Mouse (Mus musculus) CH12.LX (cell line): Measurements from ENCODE around the gene Taf5l. TPM values are rescaled to one million over a fixed set of nuclear protein-coding genes. Genes with fewer than 3 reads are reported as not detected.
"Not testable (repeated sequence)": the region's sequence is repeated elsewhere in the genome, so short reads cannot be mapped to it uniquely, and the experiment has no call there.

Experiments
- DNase-seq: peaks from one replicate; pipeline ENCODE4 v3.0.0-alpha.2; 2013; ENCODE audit errors: extremely low read depth
- H3K27ac ChIP-seq: 2 replicates; pipeline ENCODE4 v1.5.1; 2012; ENCODE audit warnings: low read depth, mild to moderate bottlenecking, control low read depth, moderate library complexity; ENCODE audit not compliant: insufficient read depth
- H3K27me3 ChIP-seq: replicated peaks from 2 replicates; pipeline ENCODE3; 2012; ENCODE audit warnings: inconsistent platforms
- H3K36me3 ChIP-seq, 2 experiments: replicated peaks in 1 of 2; 2 replicates each; pipeline versions ENCODE3 to v1.6.1; 2012; ENCODE audit warnings: inconsistent platforms in 1 of 2, low read length in 1 of 2, mild to moderate bottlenecking in 1 of 2, mixed read lengths in 1 of 2, moderate library complexity in 1 of 2; ENCODE audit not compliant: control insufficient read depth in 1 of 2, insufficient read depth in 1 of 2
- H3K4me1 ChIP-seq, 2 experiments: 2 replicates each; pipeline ENCODE4 v1.6.1; 2012; ENCODE audit warnings: inconsistent platforms in 1 of 2, moderate library complexity in 1 of 2; ENCODE audit not compliant: insufficient read depth in 2 of 2, control insufficient read depth in 1 of 2
- H3K4me2 ChIP-seq: 2 replicates; pipeline ENCODE4 v1.6.1; 2012; ENCODE audit warnings: low read depth, mild to moderate bottlenecking, control low read depth; ENCODE audit not compliant: poor library complexity, insufficient read depth, severe bottlenecking
- H3K4me3 ChIP-seq, 3 experiments: fragments of 150-350 bp in 1 of 3; sonication (generic) in 1 of 3; replicated peaks in 1 of 3; 2 replicates each; pipeline versions ENCODE3 to v1.5.1; 2011 to 2012; ENCODE audit warnings: low read depth in 2 of 3, low read length in 2 of 3, mild to moderate bottlenecking in 2 of 3, moderate library complexity in 2 of 3, control low read depth in 1 of 3, improper control_type of control experiment in 1 of 3, inconsistent platforms in 1 of 3, mixed read lengths in 1 of 3; ENCODE audit not compliant: poor library complexity in 1 of 3
- H3K79me2 ChIP-seq: replicated peaks from 2 replicates; pipeline ENCODE4 v1.6.1; 2012; ENCODE audit warnings: mild to moderate bottlenecking, moderate library complexity; ENCODE audit not compliant: control insufficient read depth, poor library complexity, insufficient read depth, severe bottlenecking; ENCODE audit errors: extremely low read depth
- H3K9ac ChIP-seq: 2 replicates; pipeline ENCODE4 v1.6.1; 2012; ENCODE audit warnings: low read depth, mild to moderate bottlenecking, control low read depth, moderate library complexity; ENCODE audit not compliant: insufficient read depth
- H3K9me3 ChIP-seq: replicated peaks from 2 replicates; pipeline ENCODE3; 2012; ENCODE audit warnings: low read length, inconsistent platforms, mixed read lengths
- BHLHE40 ChIP-seq: IDR thresholded peaks from 2 replicates; pipeline ENCODE4 v1.6.1; 2011; ENCODE audit warnings: mild to moderate bottlenecking, low read depth, low read length, improper control_type of control experiment
- E2F4 ChIP-seq: IDR thresholded peaks from 2 replicates; pipeline ENCODE4 v1.6.1; 2011; ENCODE audit warnings: low read depth, low read length, improper control_type of control experiment; ENCODE audit not compliant: insufficient replicate concordance
- ELF1 ChIP-seq: IDR thresholded peaks from 2 replicates; pipeline ENCODE4 v1.6.1; 2014; ENCODE audit warnings: low read depth, mild to moderate bottlenecking, inconsistent platforms, low read length, improper control_type of control experiment
- HCFC1 ChIP-seq: IDR thresholded peaks from 2 replicates; pipeline ENCODE4 v1.6.1; 2012; ENCODE audit warnings: low read depth, mild to moderate bottlenecking, inconsistent platforms, low read length, improper control_type of control experiment
- IRF4 ChIP-seq: IDR thresholded peaks from 2 replicates; pipeline ENCODE4 v1.6.1; 2014; ENCODE audit warnings: low read depth, mild to moderate bottlenecking, inconsistent platforms, low read length, improper control_type of control experiment
- KAT2A ChIP-seq: IDR thresholded peaks from 2 replicates; pipeline ENCODE4 v1.6.1; 2012; ENCODE audit warnings: low read length, improper control_type of control experiment, inconsistent platforms; ENCODE audit not compliant: insufficient replicate concordance
- MAX ChIP-seq: IDR thresholded peaks from 2 replicates; pipeline ENCODE4 v1.6.1; 2011; ENCODE audit warnings: low read length, improper control_type of control experiment
- MEF2A ChIP-seq: IDR thresholded peaks from 2 replicates; pipeline ENCODE4 v1.6.1; 2014; ENCODE audit warnings: low read depth, mild to moderate bottlenecking, inconsistent platforms, low read length, improper control_type of control experiment, borderline replicate concordance
- MXI1 ChIP-seq: IDR thresholded peaks from 2 replicates; pipeline ENCODE4 v1.6.1; 2011; ENCODE audit warnings: mild to moderate bottlenecking, low read depth, low read length, improper control_type of control experiment
- MYC ChIP-seq: IDR thresholded peaks from 2 replicates; pipeline ENCODE4 v1.6.1; 2011; ENCODE audit warnings: low read depth, mild to moderate bottlenecking, improper control_type of control experiment, low read length
- NRF1 ChIP-seq: IDR thresholded peaks from 2 replicates; pipeline ENCODE4 v1.6.1; 2014; ENCODE audit warnings: low read depth, mild to moderate bottlenecking, inconsistent platforms, low read length, improper control_type of control experiment, moderate library complexity
- POLR2AphosphoS2 ChIP-seq: IDR thresholded peaks from 2 replicates; pipeline ENCODE4 v1.6.1; 2011; ENCODE audit warnings: low read depth, low read length, improper control_type of control experiment
- SMC3 ChIP-seq: IDR thresholded peaks from 2 replicates; pipeline ENCODE4 v1.6.1; 2011; ENCODE audit warnings: low read depth, low read length, improper control_type of control experiment
- TBP ChIP-seq: conservative IDR thresholded peaks from 2 replicates; pipeline ENCODE4 v1.6.1; 2011; ENCODE audit warnings: low read depth, low read length, improper control_type of control experiment
- UBTF ChIP-seq: IDR thresholded peaks from 2 replicates; pipeline ENCODE4 v1.6.1; 2012; ENCODE audit warnings: low read depth, mild to moderate bottlenecking, inconsistent platforms, low read length, improper control_type of control experiment, moderate library complexity
- USF2 ChIP-seq: conservative IDR thresholded peaks from 2 replicates; pipeline ENCODE4 v1.6.1; 2011; ENCODE audit warnings: low read depth, low read length, improper control_type of control experiment
- dilution Hi-C: fragments of 300-500 bp; cut with MboI; formaldehyde crosslinking; loops from 2 replicates; pipeline ENCODE4 v1.14.3; 2020; ENCODE audit warnings: low sequenced_read_pairs; ENCODE audit not compliant: extremely low pct_unique_long_range_greater_than_20kb, extremely low pct_ligation_motif_present
- in situ Hi-C: fragments of 300-500 bp; cut with MboI; formaldehyde crosslinking; loops from 3 replicates; pipeline ENCODE4 v1.14.3; 2019; ENCODE audit warnings: low sequenced_read_pairs, low pct_ligation_motif_present, low pct_unique_long_range_greater_than_20kb, mixed read lengths
- polyA plus RNA-seq: library from polyadenylated mRNA; unstranded; fragments of >175 nt; gene quantifications from 2 replicates; pipeline ENCODE4 v1.2.1, GENCODE M21; 2012; ENCODE audit warnings: low read depth; ENCODE audit not compliant: insufficient read length
- total RNA-seq, 2 experiments: library from RNA; depleted of rRNA; stranded (reverse); fragments of 300-350 nt in 1 of 2; fragments of >200 nt in 1 of 2; gene quantifications; 2 replicates each; pipeline ENCODE4 v1.2.3; 2012 to 2014

Taf5l gene
- total and polyA plus RNA-seq, 3 experiments: 54.2 to 75.8 (median 63.0) TPM

GRCm38 (mm10) chr8:124027831-124028230, 6.6 kb upstream of the Taf5l start:
- Histone ChIP-seq H3K79me2 (peaks cover 21% of the 10 kb centered on the region), H3K36me3 (peaks cover 55 to 87% of the 10 kb centered on the region in 2 experiments), H3K4me3 (no peak overlapping the region), H3K4me1 (peaks cover 3 to 36% of the 10 kb centered on the region in 2 experiments; a peak in 3 of 4 replicates), H3K27me3 (no peaks in the 10 kb centered on the region), H3K9me3 (no peaks in the 10 kb centered on the region), H3K4me2 (no peak overlapping the region), H3K9ac (no peak overlapping the region), H3K27ac (no peak overlapping the region)
- in situ Hi-C loops: no loop called here
- DNase-seq: no peak
- dilution Hi-C loops: no loop called here
- TF ChIP-seq IRF4 (no peak), MYC (no peak), BHLHE40 (no peak), KAT2A (no peak), POLR2AphosphoS2 (no peak), HCFC1 (no peak), SMC3 (no peak), ELF1 (no peak), USF2 (no peak)

- DNase-seq, H3K4me2 ChIP-seq, dilution Hi-C loops, H3K27me3 ChIP-seq, H3K9me3 ChIP-seq, H3K9ac ChIP-seq, H3K27ac ChIP-seq, in situ Hi-C loops, H3K4me3 ChIP-seq: not testable (repeated sequence)
- H3K36me3 ChIP-seq: peaks cover 52 to 78% of the 10 kb centered on the region in 2 experiments
- peak; percentile 67; the same call in 1 of the 2 replicates for TF ChIP-seq TBP
- peaks cover 3 to 35% of the 10 kb centered on the region in 2 experiments; a peak in 3 of 4 replicates for H3K4me1 ChIP-seq
- H3K79me2 ChIP-seq: peaks cover 30% of the 10 kb centered on the region
Observed at GRCm38 (mm10) chr8:124026265-124026664, 5.1 kb upstream of the Taf5l start.

- Histone ChIP-seq H3K27ac (peak overlapping the region; percentile 78), H3K9ac (peak overlapping the region; percentile 91), H3K4me2 (peak overlapping the region; percentile 83), H3K4me3 (peak overlapping the region; percentile 74 to 97 (median 91)), H3K36me3 (peaks cover 10 to 46% of the 10 kb centered on the region in 2 experiments), H3K79me2 (peaks cover 65% of the 10 kb centered on the region), H3K27me3 (no peaks in the 10 kb centered on the region), H3K9me3 (no peaks in the 10 kb centered on the region), H3K4me1 (peaks cover 7 to 56% of the 10 kb centered on the region in 2 experiments; a peak in 3 of 4 replicates)
- TF ChIP-seq MYC: peak; percentile 62; the same call in 1 of the 2 replicates
- peak; percentile 69; the same call in 1 of the 2 replicates for TF ChIP-seq UBTF
- TF ChIP-seq MEF2A: no peak
- peak; percentile 51 for TF ChIP-seq NRF1
- TF ChIP-seq MAX: peak; percentile 67
- peak; percentile 85 for TF ChIP-seq BHLHE40
- 0 out of 2 replicates have a peak, but pooled peaks have one; percentile 42 for TF ChIP-seq MXI1
- no peak for TF ChIP-seq E2F4
- in situ Hi-C loops (no loop called here), dilution Hi-C loops (no loop called here)
- DNase-seq: peak; percentile 44
Observed at GRCm38 (mm10) chr8:124020439-124021236, 559 bp downstream of the Taf5l start.
